Mouse (Mus musculus) CH12.LX (cell line): ENCODE data around the gene Bach2.

Source experiments
- CTCF ChIP-seq, 2 experiments: IDR thresholded peaks in 1 of 2; conservative IDR thresholded peaks in 1 of 2; 2 replicates each; pipeline ENCODE4 v1.5.1; 2011 to 2012; ENCODE audit warnings: low read depth in 2 of 2, low read length in 2 of 2, improper control_type of control experiment in 1 of 2, inconsistent platforms in 1 of 2, mild to moderate bottlenecking in 1 of 2, moderate library complexity in 1 of 2
- MAFK ChIP-seq: IDR thresholded peaks from 2 replicates; pipeline ENCODE4 v1.6.1; 2011; ENCODE audit warnings: low read length, improper control_type of control experiment; ENCODE audit not compliant: insufficient replicate concordance

DNA sequence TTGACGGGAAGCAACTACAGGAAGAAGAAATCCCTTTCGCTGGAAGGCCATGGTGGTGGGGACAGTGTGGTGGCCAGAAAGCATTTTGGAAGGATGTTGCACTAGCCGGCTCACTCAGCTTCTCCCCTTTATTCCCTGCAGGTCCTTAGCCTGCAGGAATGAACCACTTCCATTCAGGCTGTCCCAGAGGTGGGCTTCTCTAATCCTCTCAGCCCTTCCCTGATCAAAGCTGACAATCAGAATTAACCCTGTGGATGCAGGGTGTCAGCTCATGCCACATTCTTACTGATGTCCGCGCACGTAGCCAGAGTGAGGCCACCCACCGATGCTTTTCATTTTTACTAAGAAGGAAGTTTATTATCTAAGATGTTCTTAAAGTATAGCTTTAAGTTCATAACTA, 102.2 kb downstream of the Bach2 start:
- TF ChIP-seq MAFK (no peak), CTCF (conservative IDR thresholded peaks at IDR 0.05 in 1 of 2, IDR thresholded peaks at IDR 0.05 in 1 of 2; ENCODE audit: low read depth in 2 of 2, low read length in 2 of 2) (no peak)
